Mouse (Mus musculus) adrenal gland, postnatal 4 days (tissue): Measurements from ENCODE around the gene Ppm1l. TPM values are rescaled to one million over a fixed set of nuclear protein-coding genes. Genes with fewer than 3 reads are reported as not detected.

Experiments used
- DNase-seq, 2 experiments: peaks; one replicate each; pipeline ENCODE4 v3.0.0; 2021 to 2022; ENCODE audit warnings: low spot score in 2 of 2, mixed read lengths in 2 of 2
- total RNA-seq, 2 experiments: library from RNA; stranded (reverse); gene quantifications; 2 replicates each; pipeline ENCODE4 v1.2.3; 2021

Ppm1l gene
- total RNA-seq, 2 experiments from 2014 or later: 15.6 to 17.0 TPM

- DNase-seq: no peak
Measured at GRCm38 (mm10) chr3:69487471-69487870, 170.8 kb downstream of the Ppm1l start.

GRCm38 (mm10) chr3:69489669-69490068 is 173.0 kb downstream of the Ppm1l start:
- no peak for DNase-seq

GRCm38 (mm10) chr3:69490981-69491681 is 174.5 kb downstream of the Ppm1l start:
- DNase-seq: no peak

GRCm38 (mm10) chr3:69494233-69495010 is 177.8 kb downstream of the Ppm1l start:
- no peak for DNase-seq

GRCm38 (mm10) chr3:69497178-69497577 is 180.5 kb downstream of the Ppm1l start:
- no peak for DNase-seq

GRCm38 (mm10) chr3:69502009-69502408 is 185.3 kb downstream of the Ppm1l start:
- DNase-seq: no peak

- no peak for DNase-seq
Measured at GRCm38 (mm10) chr3:69502527-69502926, 185.9 kb downstream of the Ppm1l start.

- no peak for DNase-seq
Measured at GRCm38 (mm10) chr3:69505090-69505489, 188.4 kb downstream of the Ppm1l start.

- no peak for DNase-seq
Measured at GRCm38 (mm10) chr3:69506352-69506751, 189.7 kb downstream of the Ppm1l start.

- no peak for DNase-seq
Measured at GRCm38 (mm10) chr3:69509411-69509952, 192.8 kb downstream of the Ppm1l start.

- no peak for DNase-seq
Measured at GRCm38 (mm10) chr3:69511881-69512280, 195.2 kb downstream of the Ppm1l start.

GRCm38 (mm10) chr3:69512402-69512801 is 195.7 kb downstream of the Ppm1l start:
- no peak for DNase-seq

GRCm38 (mm10) chr3:69515730-69516350 is 199.2 kb downstream of the Ppm1l start:
- no peak for DNase-seq

- DNase-seq: no peak
Measured at GRCm38 (mm10) chr3:69519188-69519587, 202.5 kb downstream of the Ppm1l start.

- no peak for DNase-seq
Measured at GRCm38 (mm10) chr3:69519789-69520558, 203.3 kb downstream of the Ppm1l start.

- no peak for DNase-seq
Measured at GRCm38 (mm10) chr3:69522270-69522669, 205.6 kb downstream of the Ppm1l start.

- no peak for DNase-seq
Measured at GRCm38 (mm10) chr3:69524356-69525071, 207.9 kb downstream of the Ppm1l start.

GRCm38 (mm10) chr3:69525072-69525529 is 208.4 kb downstream of the Ppm1l start:
- DNase-seq: no peak

- DNase-seq: no peak
Measured at GRCm38 (mm10) chr3:69527384-69527783, 210.7 kb downstream of the Ppm1l start.

GRCm38 (mm10) chr3:69529576-69529975 is 212.9 kb downstream of the Ppm1l start:
- no peak for DNase-seq
